Mouse (Mus musculus): ENCODE results near the gene 4930402F06Rik. TPM values are rescaled to one million over a fixed set of nuclear protein-coding genes. Genes with fewer than 3 reads are reported as not detected.

Gene 4930402F06Rik
- polyA plus RNA-seq (2016; fragmentation: Nextera tagmentation; extraction: Ambion mirVana): not detected in 2 replicates

DNA sequence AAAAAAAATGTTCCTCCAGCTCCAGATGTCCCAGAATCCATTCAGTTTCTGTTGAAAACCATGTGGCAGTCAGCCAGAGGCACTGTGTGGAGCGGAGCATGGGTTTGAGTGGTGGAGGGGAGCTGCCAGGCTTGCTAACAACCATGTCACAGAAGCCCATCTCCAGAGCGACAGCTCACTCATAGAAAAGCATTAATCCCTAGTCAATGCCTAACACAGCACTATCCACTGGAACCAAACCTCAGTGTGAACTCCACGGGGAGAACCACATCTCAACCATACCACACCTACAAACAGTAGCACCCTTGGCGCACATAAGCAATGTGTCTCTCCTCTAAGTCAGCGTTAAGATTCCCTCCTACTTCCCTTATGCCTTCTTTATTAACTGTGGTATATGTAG is at the start of gene 4930402F06Rik:
TSS of gene 4930402F06Rik (minus strand) at position 80 of the 400 bp plus-strand sequence.
- no peaks in the 10 kb centered on the region for H3K9me3 ChIP-seq
- H3K4me3 ChIP-seq: no peak within 1 kb of the TSS
- no peaks in the 10 kb centered on the region for H3K27me3 ChIP-seq (replicated peaks)
- H3K36me3 ChIP-seq: no peaks in the 10 kb centered on the region
- no peak within 1 kb of the TSS for H3K9ac ChIP-seq
- WGBS: 72% methylated on average over 5 of the region's 5 CpGs
- no peak within 1 kb of the TSS for H3K27ac ChIP-seq
- H3K4me1 ChIP-seq: no peaks in the 10 kb centered on the region
- no peak within 1 kb of the TSS for H3K4me2 ChIP-seq (replicated peaks)
- no peak for ATAC-seq (ENCODE audit: low FRiP score, low read depth)

DNA sequence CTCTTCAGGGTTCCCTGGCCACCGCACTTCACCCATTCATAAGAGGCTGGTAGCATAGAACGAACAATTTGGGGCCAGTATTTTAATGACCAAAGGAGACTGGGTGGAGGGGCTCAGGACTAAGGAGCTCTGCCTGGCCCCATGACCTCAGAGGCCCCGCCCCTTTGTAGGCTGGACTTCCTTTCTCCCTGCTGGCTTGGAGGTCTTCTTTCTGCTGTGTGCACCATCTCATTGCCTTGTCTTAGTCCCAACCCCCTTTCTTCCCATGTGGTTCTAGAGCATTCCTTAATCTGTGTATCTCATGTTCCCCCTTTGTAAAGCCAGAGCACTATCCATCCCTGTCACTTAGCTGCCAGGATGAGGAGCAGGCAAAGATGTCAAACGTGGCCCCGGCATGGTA is 49.3 kb upstream of the 4930402F06Rik start:
- Histone ChIP-seq H3K9ac (no peak overlapping the region), H3K27me3 (replicated peaks) (no peaks in the 10 kb centered on the region), H3K4me3 (no peak overlapping the region), H3K9me3 (no peaks in the 10 kb centered on the region), H3K27ac (no peak overlapping the region), H3K4me2 (replicated peaks) (no peak overlapping the region), H3K36me3 (no peaks in the 10 kb centered on the region), H3K4me1 (peaks cover 9% of the 10 kb centered on the region; the same call in 1 of the 2 replicates)
- ATAC-seq (ENCODE audit: low FRiP score, low read depth): no peak
- WGBS: 84% methylated on average over 5 of the region's 5 CpGs

GRCm38 (mm10) chr2:35445610-35446009 is 48.6 kb upstream of the 4930402F06Rik start:
- no peaks in the 10 kb centered on the region for H3K27me3 ChIP-seq (replicated peaks)
- peaks cover 9% of the 10 kb centered on the region; the same call in 1 of the 2 replicates for H3K4me1 ChIP-seq
- H3K4me3 ChIP-seq: no peak overlapping the region
- no peaks in the 10 kb centered on the region for H3K9me3 ChIP-seq
- no peak for ATAC-seq (ENCODE audit: low FRiP score, low read depth)
- WGBS: 84% methylated on average over 7 of the region's 7 CpGs
- H3K4me2 ChIP-seq (replicated peaks): no peak overlapping the region
- H3K36me3 ChIP-seq: no peaks in the 10 kb centered on the region
- no peak overlapping the region for H3K9ac ChIP-seq
- no peak overlapping the region for H3K27ac ChIP-seq

DNA sequence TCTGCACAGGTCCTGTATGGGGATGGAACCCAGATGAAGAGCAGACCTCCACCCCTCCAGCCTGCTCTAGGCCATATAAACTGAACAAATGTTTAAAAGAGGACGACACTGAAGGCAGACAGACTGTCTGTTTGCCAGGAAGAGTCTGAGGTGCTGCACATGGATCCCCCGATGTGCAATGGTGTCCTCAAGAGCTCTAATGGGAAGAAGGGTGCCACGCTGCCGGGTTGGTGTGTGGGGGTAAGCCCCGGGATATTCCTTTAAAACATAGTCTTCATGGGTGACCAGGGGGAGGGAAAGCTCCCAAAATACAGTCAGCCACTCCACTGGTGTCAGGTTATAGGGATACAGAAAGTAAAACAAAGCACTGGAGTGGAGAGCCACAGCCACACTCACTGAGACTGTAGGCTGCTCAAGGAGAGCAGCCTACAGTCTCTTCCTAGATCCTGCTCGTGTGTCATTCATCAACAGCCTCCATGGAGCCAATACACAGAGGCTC is 47.8 kb upstream of the 4930402F06Rik start:
- WGBS: 73% methylated on average over 6 of the region's 6 CpGs
- no peak for ATAC-seq (ENCODE audit: low FRiP score, low read depth)
- no peaks in the 10 kb centered on the region for H3K36me3 ChIP-seq
- H3K27me3 ChIP-seq (replicated peaks): no peaks in the 10 kb centered on the region
- no peak overlapping the region for H3K4me3 ChIP-seq
- no peak overlapping the region for H3K4me2 ChIP-seq (replicated peaks)
- no peak overlapping the region for H3K27ac ChIP-seq
- no peaks in the 10 kb centered on the region for H3K9me3 ChIP-seq
- H3K9ac ChIP-seq: no peak overlapping the region
- H3K4me1 ChIP-seq: peaks cover 9% of the 10 kb centered on the region; the same call in 1 of the 2 replicates

DNA sequence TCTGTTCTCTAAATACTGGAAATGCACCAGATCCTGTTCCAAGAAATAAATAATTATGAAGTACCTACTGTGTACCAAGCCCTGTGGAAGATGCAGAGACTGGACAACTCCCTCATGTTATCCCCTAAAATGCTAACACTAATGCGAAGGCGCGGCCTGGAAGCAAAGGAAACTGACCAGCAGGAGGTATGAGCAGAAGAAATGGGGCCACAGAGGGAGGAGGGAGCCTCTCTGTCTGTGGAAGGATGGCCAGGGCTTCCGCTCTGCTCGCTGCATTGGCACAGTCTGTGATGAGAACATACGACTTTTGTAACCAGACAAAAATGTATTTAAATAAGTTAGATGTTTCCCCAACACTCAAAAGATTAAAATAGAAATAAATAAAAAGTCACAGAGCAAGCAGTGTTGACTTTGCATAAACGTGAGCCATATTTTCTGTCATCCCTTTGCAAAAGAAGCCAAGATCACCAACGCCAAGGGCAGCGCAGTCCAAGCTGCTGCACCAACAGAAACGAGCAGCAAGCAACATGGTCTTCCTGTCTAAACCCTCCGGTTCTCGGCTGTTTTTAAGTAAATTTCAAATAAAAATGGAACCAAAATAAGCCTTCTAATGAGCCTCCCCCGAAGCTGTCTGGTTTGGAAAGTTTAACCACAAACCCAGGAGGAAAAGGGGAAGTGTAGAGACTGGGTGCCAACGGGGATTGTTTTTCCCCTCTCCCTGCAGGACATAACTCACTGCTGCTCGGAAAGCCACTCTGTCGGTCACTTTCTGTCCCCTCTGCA is 47.2 kb upstream of the 4930402F06Rik start:
- no peak overlapping the region for H3K27ac ChIP-seq
- no peaks in the 10 kb centered on the region for H3K36me3 ChIP-seq
- WGBS: 70% methylated on average over 16 of the region's 16 CpGs
- no peaks in the 10 kb centered on the region for H3K27me3 ChIP-seq (replicated peaks)
- no peak overlapping the region for H3K9ac ChIP-seq
- ATAC-seq (ENCODE audit: low FRiP score, low read depth): no peak
- H3K9me3 ChIP-seq: no peaks in the 10 kb centered on the region
- no peak overlapping the region for H3K4me3 ChIP-seq
- peaks cover 9% of the 10 kb centered on the region; the same call in 1 of the 2 replicates for H3K4me1 ChIP-seq
- no peak overlapping the region for H3K4me2 ChIP-seq (replicated peaks)

DNA sequence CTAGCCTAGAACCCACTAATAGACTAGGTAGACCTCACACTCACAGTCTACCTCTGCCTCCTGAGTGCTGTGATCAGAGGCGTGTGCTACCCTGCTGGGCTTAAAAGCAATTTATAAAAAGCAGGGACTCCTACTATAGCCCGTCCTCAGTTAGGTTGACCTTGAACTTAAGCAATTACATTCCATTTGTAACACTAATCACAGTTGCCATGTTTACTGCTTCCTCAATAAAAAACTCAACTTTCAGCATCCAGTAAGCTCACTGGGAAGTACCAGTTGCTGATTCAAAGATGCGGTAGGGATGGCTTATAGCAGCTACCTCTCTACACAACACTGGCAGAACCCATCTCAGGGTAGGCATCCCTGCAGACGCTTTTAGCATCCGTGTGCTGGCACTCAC is 46.4 kb upstream of the 4930402F06Rik start:
- H3K27ac ChIP-seq: no peak overlapping the region
- H3K4me2 ChIP-seq (replicated peaks): no peak overlapping the region
- H3K27me3 ChIP-seq (replicated peaks): no peaks in the 10 kb centered on the region
- H3K9me3 ChIP-seq: no peaks in the 10 kb centered on the region
- 67% methylated on average over 5 of the region's 5 CpGs for WGBS
- ATAC-seq (ENCODE audit: low FRiP score, low read depth): no peak
- H3K36me3 ChIP-seq: no peaks in the 10 kb centered on the region
- peaks cover 9% of the 10 kb centered on the region; the same call in 1 of the 2 replicates for H3K4me1 ChIP-seq
- H3K9ac ChIP-seq: no peak overlapping the region
- H3K4me3 ChIP-seq: no peak overlapping the region

DNA sequence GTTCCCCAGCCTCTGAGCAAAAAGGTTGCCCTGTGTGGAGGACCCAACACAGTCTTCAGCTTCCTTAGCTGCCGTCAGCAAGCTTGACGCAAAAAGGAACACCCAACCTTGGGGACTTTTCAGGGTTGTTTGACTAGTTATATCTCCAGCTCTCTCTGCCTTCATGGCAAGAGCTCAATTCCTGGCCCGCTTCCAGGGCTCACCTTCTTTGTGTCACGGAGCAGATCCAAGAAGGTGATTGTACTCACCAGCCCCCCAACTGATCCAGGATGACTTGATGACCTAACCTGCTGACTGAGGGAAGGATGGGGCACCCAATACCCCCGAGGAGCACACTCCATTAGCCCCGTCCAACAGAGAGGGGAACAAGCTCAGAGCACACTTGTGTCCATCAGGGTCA is 45.1 kb upstream of the 4930402F06Rik start:
- WGBS: 86% methylated on average over 6 of the region's 6 CpGs
- Histone ChIP-seq H3K4me1 (peaks cover 5% of the 10 kb centered on the region; the same call in 1 of the 2 replicates), H3K4me3 (no peak overlapping the region), H3K36me3 (no peaks in the 10 kb centered on the region), H3K4me2 (replicated peaks) (no peak overlapping the region), H3K9me3 (no peaks in the 10 kb centered on the region), H3K9ac (no peak overlapping the region), H3K27me3 (replicated peaks) (no peaks in the 10 kb centered on the region), H3K27ac (no peak overlapping the region)
- no peak for ATAC-seq (ENCODE audit: low FRiP score, low read depth)

GRCm38 (mm10) chr2:35441419-35441818 is 44.4 kb upstream of the 4930402F06Rik start:
- H3K27me3 ChIP-seq (replicated peaks): no peaks in the 10 kb centered on the region
- H3K27ac ChIP-seq: no peak overlapping the region
- no peak overlapping the region for H3K4me2 ChIP-seq (replicated peaks)
- no peak overlapping the region for H3K9ac ChIP-seq
- H3K36me3 ChIP-seq: no peaks in the 10 kb centered on the region
- H3K9me3 ChIP-seq: no peaks in the 10 kb centered on the region
- peaks cover 5% of the 10 kb centered on the region; the same call in 1 of the 2 replicates for H3K4me1 ChIP-seq
- H3K4me3 ChIP-seq: no peak overlapping the region
- ATAC-seq (ENCODE audit: low FRiP score, low read depth): no peak
- WGBS: 83% methylated on average over 6 of the region's 6 CpGs

DNA sequence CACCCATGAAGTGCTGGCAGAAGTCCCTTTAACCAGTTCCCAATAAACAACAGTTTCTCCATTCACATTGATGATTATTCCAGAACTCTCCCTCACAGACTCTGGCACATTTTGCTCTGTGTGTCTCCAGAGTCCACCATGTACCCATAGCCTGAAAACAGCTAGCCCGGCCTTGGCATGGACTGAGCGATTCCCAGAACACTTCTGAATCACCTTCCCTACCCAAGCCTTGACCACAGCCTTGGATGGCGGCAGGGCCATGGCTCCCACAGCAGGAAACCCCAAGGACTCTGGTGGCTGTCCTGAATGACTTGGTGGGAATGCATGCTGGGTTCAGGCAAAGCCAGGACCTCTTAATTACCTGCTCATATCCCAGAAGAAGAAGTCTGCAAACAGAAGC is 43.5 kb upstream of the 4930402F06Rik start:
- WGBS: 81% methylated on average over 3 of the region's 3 CpGs
- Histone ChIP-seq H3K27me3 (replicated peaks) (no peaks in the 10 kb centered on the region), H3K4me1 (peaks cover 3% of the 10 kb centered on the region; the same call in 1 of the 2 replicates), H3K9me3 (no peaks in the 10 kb centered on the region), H3K4me2 (replicated peaks) (no peak overlapping the region), H3K36me3 (no peaks in the 10 kb centered on the region), H3K27ac (no peak overlapping the region), H3K4me3 (no peak overlapping the region), H3K9ac (no peak overlapping the region)
- no peak for ATAC-seq (ENCODE audit: low FRiP score, low read depth)

DNA sequence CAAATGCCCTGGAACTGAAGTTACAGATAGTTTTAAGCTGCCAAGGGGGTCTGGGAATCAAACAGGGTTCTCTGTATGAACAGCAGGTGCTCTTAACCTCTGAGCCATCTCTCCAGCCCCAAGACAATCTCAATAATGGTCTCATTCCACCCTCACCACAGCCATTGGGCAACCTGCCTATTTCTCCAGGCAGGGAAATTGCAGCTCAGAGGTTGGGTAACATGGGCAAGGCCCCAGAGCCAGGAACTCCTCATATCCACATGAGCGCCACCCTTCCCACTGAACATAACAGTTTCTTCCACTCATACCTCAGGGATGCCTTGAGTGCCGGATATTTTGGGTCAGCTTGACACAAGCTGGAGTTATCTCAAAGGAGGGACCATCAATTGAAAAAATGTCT is 40.8 kb upstream of the 4930402F06Rik start:
- no peak overlapping the region for H3K4me2 ChIP-seq (replicated peaks)
- H3K4me3 ChIP-seq: no peak overlapping the region
- H3K27me3 ChIP-seq (replicated peaks): no peaks in the 10 kb centered on the region
- ATAC-seq (ENCODE audit: low FRiP score, low read depth): no peak
- H3K27ac ChIP-seq: no peak overlapping the region
- H3K9ac ChIP-seq: no peak overlapping the region
- H3K36me3 ChIP-seq: no peaks in the 10 kb centered on the region
- H3K4me1 ChIP-seq: peaks cover under 1% of the 10 kb centered on the region; the same call in 1 of the 2 replicates
- 90% methylated on average over 2 of the region's 2 CpGs for WGBS
- H3K9me3 ChIP-seq: no peaks in the 10 kb centered on the region

GRCm38 (mm10) chr2:35434576-35435123 is 37.7 kb upstream of the 4930402F06Rik start:
- no peak for ATAC-seq (ENCODE audit: low FRiP score, low read depth)
- no peak overlapping the region for H3K4me3 ChIP-seq

DNA sequence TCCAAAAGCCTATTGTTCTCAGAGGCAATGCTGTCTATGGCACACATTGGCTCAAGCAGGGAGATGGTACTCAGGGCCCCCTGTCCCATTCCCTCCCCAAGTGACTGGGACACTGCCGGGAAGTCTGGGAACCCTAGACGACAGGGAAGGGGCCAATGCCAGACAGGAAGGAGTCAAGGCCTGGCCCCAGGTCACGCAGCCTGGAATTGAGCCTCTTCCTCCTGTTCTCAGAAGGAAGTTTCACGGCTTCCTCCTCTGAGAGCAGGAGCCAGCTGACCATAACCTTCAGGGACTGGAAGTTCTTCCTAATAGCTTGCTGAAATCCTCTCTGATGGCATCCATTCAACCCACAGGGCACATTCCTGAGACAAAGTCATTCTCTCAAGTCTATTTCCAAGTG is 36.5 kb upstream of the 4930402F06Rik start:
- H3K27me3 ChIP-seq (replicated peaks): no peaks in the 10 kb centered on the region
- no peak overlapping the region for H3K4me3 ChIP-seq
- 63% methylated on average over 4 of the region's 4 CpGs for WGBS
- H3K9ac ChIP-seq: no peak overlapping the region
- H3K9me3 ChIP-seq: no peaks in the 10 kb centered on the region
- H3K36me3 ChIP-seq: no peaks in the 10 kb centered on the region
- ATAC-seq (ENCODE audit: low FRiP score, low read depth): no peak
- no peak overlapping the region for H3K4me2 ChIP-seq (replicated peaks)
- H3K27ac ChIP-seq: no peak overlapping the region
- H3K4me1 ChIP-seq: peaks cover 12% of the 10 kb centered on the region

More at GRCm38 (mm10) chr2:35434576-35435123, 37.7 kb upstream of the 4930402F06Rik start:
- Histone ChIP-seq H3K36me3 (no peaks in the 10 kb centered on the region), H3K4me2 (replicated peaks) (no peak overlapping the region), H3K27me3 (replicated peaks) (no peaks in the 10 kb centered on the region), H3K9ac (no peak overlapping the region), H3K27ac (no peak overlapping the region), H3K4me1 (peaks cover 12% of the 10 kb centered on the region), H3K9me3 (no peaks in the 10 kb centered on the region)
- WGBS: 83% methylated on average over 6 of the region's 6 CpGs

Measured in neural tube, embryonic 12.5 days (tissue).